Mouse (Mus musculus) spleen, adult 18-20 months (tissue): ENCODE data around the gene Mis12.

Source experiments
- DNase-seq, 2 experiments: peaks; one replicate each; pipeline ENCODE4 v3.0.0; 2022; ENCODE audit warnings: mixed read lengths in 2 of 2

Mis12 gene

DNA sequence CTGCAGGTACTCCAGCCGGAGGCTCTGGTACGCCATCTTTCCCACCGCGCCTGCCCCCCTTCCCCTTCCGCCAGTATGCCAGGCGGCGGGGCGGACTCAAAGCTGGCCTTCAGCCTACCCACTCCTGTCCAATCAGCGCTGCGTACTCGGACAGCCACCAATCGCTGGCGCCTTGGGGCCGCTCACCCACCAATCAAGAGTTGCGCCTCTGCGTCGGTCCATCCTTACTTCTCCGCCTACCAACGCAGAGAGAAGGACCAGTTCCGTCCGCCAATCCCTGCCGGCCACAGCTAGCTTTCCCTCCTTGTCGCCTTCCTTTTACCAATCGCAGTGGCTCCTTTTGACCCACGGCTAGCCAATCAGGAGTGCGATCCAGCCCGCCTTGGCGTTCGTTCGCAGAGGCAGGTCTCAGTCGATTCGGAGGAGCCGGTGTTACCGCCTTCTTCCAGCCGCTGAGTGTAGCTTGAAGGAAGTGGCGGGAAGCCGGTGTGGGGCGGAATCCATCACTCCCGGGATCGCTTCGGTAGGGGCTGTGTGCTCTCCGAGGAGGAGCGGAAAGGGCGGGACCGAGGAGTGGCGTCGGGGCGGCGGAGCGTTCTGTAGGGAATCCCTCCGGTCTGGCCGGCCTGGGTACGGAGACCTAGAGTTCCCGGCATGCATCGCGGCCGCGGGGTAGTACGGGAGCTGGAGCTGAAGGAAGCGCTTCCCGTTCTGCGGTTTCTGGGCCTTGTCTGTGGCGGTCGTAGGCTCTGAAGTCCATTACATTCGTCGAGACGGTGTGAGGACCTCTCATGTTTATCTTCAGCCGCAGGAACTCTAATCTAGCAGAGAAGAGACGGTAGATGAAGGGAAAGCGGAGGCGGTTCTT is at the start of gene Mis12, which contains the start of gene Derl2:
Gene Mis12 (plus strand): TSS at position 411 of the 868 bp plus-strand sequence.
Gene Derl2 (minus strand): TSS at position 641 of the 868 bp plus-strand sequence.
- DNase-seq, result peak; percentile 91 to 96

DNA sequence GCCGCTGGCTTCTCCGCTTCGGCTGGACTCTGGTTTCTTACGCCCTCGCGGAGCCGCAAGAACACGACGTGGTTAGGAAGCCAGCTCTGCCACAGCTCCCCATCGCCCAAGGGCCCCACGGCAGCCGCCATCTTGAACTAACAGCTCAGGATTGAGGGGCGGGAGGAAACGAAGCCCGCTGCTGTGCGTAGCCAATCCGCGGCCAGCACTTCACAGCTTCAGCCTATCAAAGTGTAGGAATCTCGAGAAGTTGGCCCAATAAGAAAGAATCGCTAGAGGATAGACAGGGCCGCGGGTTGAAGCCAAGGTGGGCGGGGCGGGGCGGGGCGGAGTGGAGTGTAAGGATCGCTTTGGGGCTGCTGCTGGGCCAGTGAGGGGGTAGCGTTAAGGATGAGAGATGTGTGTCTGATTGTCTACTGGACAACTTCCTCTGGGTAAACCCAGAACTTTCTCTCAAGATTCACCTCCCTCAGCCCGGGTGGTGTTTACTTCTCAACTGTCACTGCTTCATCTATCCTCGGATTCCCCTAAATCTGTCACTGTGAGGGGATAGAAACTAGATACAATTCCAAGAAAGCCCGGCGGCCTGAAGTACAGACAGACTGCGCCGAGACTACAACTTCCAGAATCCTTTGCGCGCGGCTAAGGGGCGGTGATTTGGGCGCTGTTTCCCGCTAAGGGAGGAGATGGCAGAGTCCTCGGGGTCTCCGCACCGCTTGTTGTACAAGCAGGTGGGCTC is 49.4 kb upstream of the Mis12 start, which contains the start of the genes Nup88 and Rpain:
Gene Nup88 (minus strand): TSS at position 153 of the 739 bp plus-strand sequence.
Gene Rpain (plus strand): TSS at position 393 of the 739 bp plus-strand sequence.
- DNase-seq, result peak; percentile 82 to 85

- no peak for DNase-seq
Observed at GRCm38 (mm10) chr11:70970560-70971540, 48.6 kb upstream of the Mis12 start.

- DNase-seq, result no peak
Observed at GRCm38 (mm10) chr11:70972586-70972985, 46.8 kb upstream of the Mis12 start.

DNA sequence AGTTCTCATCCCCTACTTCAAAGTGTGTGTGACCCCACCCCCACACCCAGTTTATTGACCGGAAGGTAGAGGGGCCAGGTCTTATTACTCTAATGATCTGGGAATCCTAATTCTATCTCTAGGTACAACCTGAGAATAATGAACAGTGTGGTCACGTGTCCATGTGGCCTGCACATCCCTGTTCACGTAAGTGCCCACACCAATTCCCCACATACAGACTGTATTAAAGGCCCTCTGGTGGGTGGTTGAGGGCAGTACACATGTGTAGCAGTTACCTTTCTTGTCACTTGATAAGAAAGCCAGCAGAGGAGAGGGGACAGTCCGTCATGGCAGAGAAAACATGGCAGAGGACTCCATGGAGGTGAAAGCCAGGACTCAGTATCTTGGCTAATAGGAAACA is 45.5 kb upstream of the Mis12 start:
- no peak for DNase-seq

DNA sequence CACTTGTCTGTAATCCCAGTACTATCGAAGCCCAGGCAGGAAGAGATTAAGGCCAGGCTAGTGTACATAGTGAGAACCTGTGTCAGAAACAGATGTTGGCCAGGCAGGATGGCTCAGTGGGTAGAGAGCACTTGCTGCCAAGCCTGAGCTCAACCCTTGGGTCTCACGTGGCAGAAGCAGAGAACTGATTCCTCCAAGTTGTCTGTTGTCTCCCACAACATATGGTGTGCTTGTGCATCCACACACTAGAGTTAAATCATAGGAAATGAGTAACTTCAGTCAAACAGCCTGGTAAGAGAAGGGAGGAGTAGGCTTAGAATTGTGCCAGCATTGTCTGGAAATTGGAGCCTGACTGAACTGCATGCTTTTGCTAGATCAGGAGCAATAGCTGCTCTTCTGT is 44.2 kb upstream of the Mis12 start:
- DNase-seq, result no peak

DNA sequence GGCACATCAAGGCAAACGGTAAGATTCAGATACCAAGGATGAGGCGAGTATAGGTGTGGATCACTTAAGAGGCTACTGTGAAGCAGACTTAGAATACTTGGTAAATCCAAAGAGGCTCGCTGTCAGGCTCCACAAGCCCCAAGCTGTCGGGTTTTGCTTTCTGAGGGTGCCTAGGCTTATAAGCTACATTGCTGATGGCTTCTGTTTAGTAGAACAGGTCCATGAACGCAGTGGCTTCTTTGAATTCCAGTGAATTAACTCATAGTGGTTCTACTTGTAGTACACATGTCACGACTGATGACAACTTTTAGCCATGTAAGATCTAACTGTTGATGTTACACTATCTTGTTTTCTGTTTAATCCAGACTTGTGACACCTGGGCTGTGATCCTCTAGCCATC is 42.1 kb upstream of the Mis12 start:
- DNase-seq, result no peak

GRCm38 (mm10) chr11:70980232-70980631 is 39.2 kb upstream of the Mis12 start:
- no peak for DNase-seq

GRCm38 (mm10) chr11:70980751-70981510 is 38.5 kb upstream of the Mis12 start:
- DNase-seq, result no peak

- no peak for DNase-seq
Observed at GRCm38 (mm10) chr11:70982030-70982429, 37.4 kb upstream of the Mis12 start.

DNA sequence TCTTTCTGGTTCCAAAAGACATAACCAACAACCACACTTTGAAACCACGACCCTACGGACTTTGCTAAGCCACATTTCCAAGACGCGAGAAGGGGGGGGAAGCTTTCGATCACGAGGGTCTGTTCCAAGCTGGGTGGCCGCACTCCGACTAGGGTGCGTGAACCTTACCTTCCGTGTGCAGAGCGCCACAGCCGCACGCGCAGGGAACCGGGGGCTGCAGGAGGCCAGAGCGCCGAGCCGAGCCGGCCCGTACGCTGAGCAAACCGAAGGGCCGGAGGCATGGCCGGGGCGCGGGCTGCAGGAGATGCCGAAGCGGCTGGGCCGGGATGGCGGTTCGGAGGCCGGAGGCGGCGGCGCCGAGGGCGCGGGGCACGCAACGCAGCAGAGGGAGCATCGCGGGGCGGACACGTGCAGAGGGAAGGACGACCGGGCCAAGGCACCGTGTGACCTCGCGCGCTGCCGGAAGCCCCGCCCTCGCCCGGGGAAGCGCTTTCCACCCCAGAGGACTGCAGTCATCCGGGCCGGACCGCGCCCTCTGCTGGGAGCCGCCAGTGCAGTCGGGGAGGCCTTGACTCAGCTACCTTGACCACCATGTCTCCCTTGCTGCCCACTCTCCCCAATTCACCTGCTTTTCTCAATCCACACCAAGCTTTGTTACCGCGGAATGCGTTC is 36.7 kb upstream of the Mis12 start, which contains the start of gene C1qbp:
Gene C1qbp (minus strand): TSS at position 470 of the 672 bp plus-strand sequence.
- peak; percentile 86 to 96 for DNase-seq

GRCm38 (mm10) chr11:71001167-71001566 is 18.2 kb upstream of the Mis12 start:
- no peak for DNase-seq

GRCm38 (mm10) chr11:71003611-71004315 is 15.6 kb upstream of the Mis12 start:
- no peak for DNase-seq

GRCm38 (mm10) chr11:71004316-71004773 is 15.1 kb upstream of the Mis12 start, which contains the start of gene Dhx33:
TSS of gene Dhx33 (minus strand) at chr11:71004437.
- peak; percentile 91 to 94 for DNase-seq

- no peak for DNase-seq
Observed at GRCm38 (mm10) chr11:71005046-71005445, 14.4 kb upstream of the Mis12 start.

DNA sequence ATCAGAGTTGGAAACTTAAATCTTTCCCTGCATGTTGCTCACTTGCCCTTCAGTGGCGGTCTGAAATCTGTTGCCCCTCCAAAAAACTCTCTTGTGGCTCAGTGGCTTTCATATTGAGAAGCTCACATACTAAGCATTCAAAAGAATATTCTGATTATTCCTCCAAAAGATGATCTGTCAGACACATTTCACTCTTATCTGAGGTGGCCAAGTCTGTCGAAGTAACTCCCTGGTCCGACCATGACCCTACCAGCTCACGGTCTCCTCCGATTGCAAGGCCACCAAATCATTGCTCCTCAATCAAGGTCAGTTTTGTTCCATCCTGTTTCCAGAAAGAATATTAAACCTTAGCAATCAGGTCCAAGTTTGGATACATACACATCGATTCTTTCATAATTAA is 12.4 kb upstream of the Mis12 start:
- DNase-seq, result no peak

GRCm38 (mm10) chr11:71007831-71008230 is 11.6 kb upstream of the Mis12 start:
- DNase-seq, result no peak

- no peak for DNase-seq
Observed at GRCm38 (mm10) chr11:71008321-71008720, 11.1 kb upstream of the Mis12 start.

DNA sequence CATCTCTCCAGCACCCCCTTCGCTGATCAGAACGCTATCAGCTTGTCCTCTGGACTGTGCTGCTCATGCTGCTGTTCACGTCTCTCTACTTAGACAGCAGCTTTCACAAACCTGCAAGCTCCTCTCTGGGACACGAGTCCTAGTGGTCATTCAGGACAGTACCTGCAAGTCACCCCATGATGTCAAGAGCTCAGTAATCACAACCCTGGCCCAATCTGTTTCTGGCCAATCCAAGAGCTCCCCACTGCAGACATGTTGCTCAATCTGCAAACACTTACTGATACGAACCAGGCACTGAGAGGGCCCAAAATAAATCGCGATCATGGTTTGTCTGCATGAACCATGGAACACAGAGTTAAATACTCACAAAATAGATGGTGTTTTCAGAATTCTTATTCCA is 6.7 kb upstream of the Mis12 start:
- DNase-seq, result no peak

DNA sequence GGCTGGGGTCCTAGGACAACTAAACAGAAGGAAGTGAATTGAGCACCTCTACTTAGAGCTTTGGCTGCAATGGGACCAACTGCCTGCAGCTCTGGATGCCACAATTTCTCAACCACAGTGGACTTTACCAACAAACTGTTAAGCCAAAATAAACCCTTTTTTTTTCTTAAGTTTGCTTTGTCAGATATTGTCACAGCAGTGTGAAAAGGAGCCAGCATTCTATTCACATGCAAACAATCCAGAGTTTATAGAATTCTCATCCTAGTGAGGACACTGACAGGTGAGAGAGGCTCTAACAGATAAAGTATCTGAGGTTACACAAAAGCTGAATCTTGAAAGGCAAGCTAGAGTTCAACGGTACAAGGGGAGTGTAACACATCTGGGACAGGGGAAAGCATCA is 2.4 kb upstream of the Mis12 start:
- DNase-seq, result no peak
